Mouse (Mus musculus) cerebellum, adult 9-11 months (tissue): ENCODE data around the gene Bcl2l15.

Source experiments
- DNase-seq: peaks from one replicate; pipeline ENCODE4 v3.0.0; 2022

The Bcl2l15 gene

GRCm38 (mm10) chr3:103874329-103874728 lies 41.9 kb downstream of the Bcl2l15 start:
- DNase-seq: no peak

GRCm38 (mm10) chr3:103885946-103886345 lies 53.5 kb downstream of the Bcl2l15 start:
- no peak for DNase-seq

- DNase-seq: peak; percentile 39
Observed at GRCm38 (mm10) chr3:103887581-103887980, 55.2 kb downstream of the Bcl2l15 start.

GRCm38 (mm10) chr3:103893374-103893773 lies 61.0 kb downstream of the Bcl2l15 start:
- no peak for DNase-seq
